Mouse (Mus musculus): Measurements from ENCODE around the gene Noxo1. TPM values are rescaled to one million over a fixed set of nuclear protein-coding genes. Genes with fewer than 3 reads are reported as not detected.

The Noxo1 gene
- polyA plus RNA-seq, 1 experiment, result 0.34 TPM

- H3ac ChIP-seq (ENCODE audit: control insufficient read depth, insufficient read length, low read depth), result peak overlapping the region; percentile 90
- peaks cover 16% of the 10 kb centered on the region for H3K79me2 ChIP-seq (ENCODE audit: control insufficient read depth, insufficient read depth)
- H3K79me3 ChIP-seq (ENCODE audit: low read depth), result peaks cover 1% of the 10 kb centered on the region
- TF ChIP-seq FOSL1 (IDR thresholded peaks at IDR 0.05; ENCODE audit: insufficient read depth, low read length, poor library complexity, severe bottlenecking), result no peak
- TF ChIP-seq MYOG (IDR thresholded peaks at IDR 0.05; ENCODE audit: control insufficient read depth, extremely low read depth, insufficient read length), result no peak
- no peak for TF ChIP-seq USF1 (IDR thresholded peaks at IDR 0.05; ENCODE audit: low read depth)
- TF ChIP-seq MAX (IDR thresholded peaks at IDR 0.05), result no peak
- TF ChIP-seq CTCF (IDR thresholded peaks at IDR 0.05; ENCODE audit: control insufficient read depth, insufficient read depth, insufficient read length), result no peak
- TF ChIP-seq MYOD1 (IDR thresholded peaks at IDR 0.05; ENCODE audit: control insufficient read depth, insufficient read length, low read depth), result no peak
- no peak for TF ChIP-seq CEBPB (IDR thresholded peaks at IDR 0.05; ENCODE audit: low read depth)
- peaks cover 14% of the 10 kb centered on the region for H3K36me3 ChIP-seq (ENCODE audit: control insufficient read depth, insufficient read depth)
- H3K27me3 ChIP-seq (ENCODE audit: control insufficient read depth, insufficient read depth, insufficient read length), result no peaks in the 10 kb centered on the region
- peak overlapping the region; percentile 87 for H3K4me3 ChIP-seq (ENCODE audit: insufficient read depth, poor library complexity, severe bottlenecking)
These were observed 566 bp upstream of the Noxo1 start for GRCm38 (mm10) chr17:24695326-24696010.

DNA sequence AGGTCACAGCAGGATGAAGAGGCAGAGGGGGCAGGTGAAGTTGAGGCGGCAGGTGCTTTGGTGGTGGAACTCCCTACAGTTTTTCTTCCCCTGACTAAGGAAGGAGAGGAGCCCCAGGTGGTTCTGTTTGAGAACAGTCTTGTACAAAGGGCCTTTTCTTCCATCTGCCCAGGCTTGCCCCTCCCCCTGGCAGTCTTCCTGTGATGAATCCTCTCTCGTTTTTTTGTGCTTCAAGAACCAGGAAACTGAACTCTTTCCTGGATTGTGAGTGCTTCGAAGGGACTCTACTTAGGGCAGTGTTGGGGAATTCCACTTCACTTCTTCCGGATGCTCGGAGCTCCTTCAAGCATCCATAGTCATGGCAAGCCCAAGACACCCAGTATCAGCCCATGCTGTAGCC lies 2.0 kb downstream of the Noxo1 start:
- H3K79me2 ChIP-seq (ENCODE audit: control insufficient read depth, insufficient read depth), result peaks cover 16% of the 10 kb centered on the region
- H3K36me3 ChIP-seq (ENCODE audit: control insufficient read depth, insufficient read depth), result peaks cover 32% of the 10 kb centered on the region
- no peak overlapping the region for H3K4me3 ChIP-seq (ENCODE audit: insufficient read depth, poor library complexity, severe bottlenecking)
- no peak for TF ChIP-seq USF1 (IDR thresholded peaks at IDR 0.05; ENCODE audit: low read depth)
- TF ChIP-seq CEBPB (IDR thresholded peaks at IDR 0.05; ENCODE audit: low read depth), result no peak
- TF ChIP-seq FOSL1 (IDR thresholded peaks at IDR 0.05; ENCODE audit: insufficient read depth, low read length, poor library complexity, severe bottlenecking), result no peak
- no peak for TF ChIP-seq MYOG (IDR thresholded peaks at IDR 0.05; ENCODE audit: control insufficient read depth, extremely low read depth, insufficient read length)
- no peak for TF ChIP-seq MYOD1 (IDR thresholded peaks at IDR 0.05; ENCODE audit: control insufficient read depth, insufficient read length, low read depth)
- TF ChIP-seq CTCF (IDR thresholded peaks at IDR 0.05; ENCODE audit: control insufficient read depth, insufficient read depth, insufficient read length), result no peak
- TF ChIP-seq MAX (IDR thresholded peaks at IDR 0.05), result no peak
- H3ac ChIP-seq (ENCODE audit: control insufficient read depth, insufficient read length, low read depth), result no peak overlapping the region
- peaks cover 1% of the 10 kb centered on the region for H3K79me3 ChIP-seq (ENCODE audit: low read depth)
- H3K27me3 ChIP-seq (ENCODE audit: control insufficient read depth, insufficient read depth, insufficient read length), result no peaks in the 10 kb centered on the region

- TF ChIP-seq CTCF (IDR thresholded peaks at IDR 0.05; ENCODE audit: control insufficient read depth, insufficient read depth, insufficient read length) (no peak), MYOD1 (IDR thresholded peaks at IDR 0.05; ENCODE audit: control insufficient read depth, insufficient read length, low read depth) (no peak), MAX (IDR thresholded peaks at IDR 0.05) (no peak), MYOG (IDR thresholded peaks at IDR 0.05; ENCODE audit: control insufficient read depth, extremely low read depth, insufficient read length) (no peak), CEBPB (IDR thresholded peaks at IDR 0.05; ENCODE audit: low read depth) (no peak), USF1 (IDR thresholded peaks at IDR 0.05; ENCODE audit: low read depth) (no peak), FOSL1 (IDR thresholded peaks at IDR 0.05; ENCODE audit: insufficient read depth, low read length, poor library complexity, severe bottlenecking) (no peak)
- peaks cover 31% of the 10 kb centered on the region for H3K36me3 ChIP-seq (ENCODE audit: control insufficient read depth, insufficient read depth)
- peaks cover 1% of the 10 kb centered on the region for H3K79me3 ChIP-seq (ENCODE audit: low read depth)
- H3ac ChIP-seq (ENCODE audit: control insufficient read depth, insufficient read length, low read depth), result no peak overlapping the region
- no peak overlapping the region for H3K4me3 ChIP-seq (ENCODE audit: insufficient read depth, poor library complexity, severe bottlenecking)
- peaks cover 16% of the 10 kb centered on the region for H3K79me2 ChIP-seq (ENCODE audit: control insufficient read depth, insufficient read depth)
- H3K27me3 ChIP-seq (ENCODE audit: control insufficient read depth, insufficient read depth, insufficient read length), result no peaks in the 10 kb centered on the region
These were observed 2.7 kb downstream of the Noxo1 start for GRCm38 (mm10) chr17:24698715-24699114.

- H3K27me3 ChIP-seq (ENCODE audit: control insufficient read depth, insufficient read depth, insufficient read length), result no peaks in the 10 kb centered on the region
- H3K36me3 ChIP-seq (ENCODE audit: control insufficient read depth, insufficient read depth), result peaks cover 38% of the 10 kb centered on the region
- no peak for TF ChIP-seq USF1 (IDR thresholded peaks at IDR 0.05; ENCODE audit: low read depth)
- TF ChIP-seq CEBPB (IDR thresholded peaks at IDR 0.05; ENCODE audit: low read depth), result no peak
- no peak for TF ChIP-seq MYOD1 (IDR thresholded peaks at IDR 0.05; ENCODE audit: control insufficient read depth, insufficient read length, low read depth)
- no peak for TF ChIP-seq MYOG (IDR thresholded peaks at IDR 0.05; ENCODE audit: control insufficient read depth, extremely low read depth, insufficient read length)
These were observed 3.4 kb downstream of the Noxo1 start for GRCm38 (mm10) chr17:24699473-24699872.

GRCm38 (mm10) chr17:24701251-24701650 lies 5.2 kb downstream of the Noxo1 start:
- peaks cover 12% of the 10 kb centered on the region for H3K79me2 ChIP-seq (ENCODE audit: control insufficient read depth, insufficient read depth)
- H3K36me3 ChIP-seq (ENCODE audit: control insufficient read depth, insufficient read depth), result peaks cover 49% of the 10 kb centered on the region
- H3K79me3 ChIP-seq (ENCODE audit: low read depth), result peaks cover 9% of the 10 kb centered on the region
- H3K4me3 ChIP-seq (ENCODE audit: insufficient read depth, poor library complexity, severe bottlenecking), result no peak overlapping the region
- no peaks in the 10 kb centered on the region for H3K27me3 ChIP-seq (ENCODE audit: control insufficient read depth, insufficient read depth, insufficient read length)
- TF ChIP-seq MYOG (IDR thresholded peaks at IDR 0.05; ENCODE audit: control insufficient read depth, extremely low read depth, insufficient read length) (no peak), CTCF (IDR thresholded peaks at IDR 0.05; ENCODE audit: control insufficient read depth, insufficient read depth, insufficient read length) (no peak), FOSL1 (IDR thresholded peaks at IDR 0.05; ENCODE audit: insufficient read depth, low read length, poor library complexity, severe bottlenecking) (no peak), CEBPB (IDR thresholded peaks at IDR 0.05; ENCODE audit: low read depth) (no peak), MYOD1 (IDR thresholded peaks at IDR 0.05; ENCODE audit: control insufficient read depth, insufficient read length, low read depth) (no peak), MAX (IDR thresholded peaks at IDR 0.05) (no peak), USF1 (IDR thresholded peaks at IDR 0.05; ENCODE audit: low read depth) (no peak)
- H3ac ChIP-seq (ENCODE audit: control insufficient read depth, insufficient read length, low read depth), result no peak overlapping the region

More at GRCm38 (mm10) chr17:24699473-24699872, 3.4 kb downstream of the Noxo1 start:
- no peak overlapping the region for H3ac ChIP-seq (ENCODE audit: control insufficient read depth, insufficient read length, low read depth)
- peaks cover under 1% of the 10 kb centered on the region for H3K79me3 ChIP-seq (ENCODE audit: low read depth)
- H3K4me3 ChIP-seq (ENCODE audit: insufficient read depth, poor library complexity, severe bottlenecking), result no peak overlapping the region
- H3K79me2 ChIP-seq (ENCODE audit: control insufficient read depth, insufficient read depth), result peaks cover 13% of the 10 kb centered on the region

All from C2C12 (cell line).